Mouse (Mus musculus): ENCODE measurements at regions not wholly inside any gene's neighbourhood (a gene's known extent, or its start where the extent isn't known, plus 50 kb on each side); places are given as distances from the start of the nearest gene placed in this dataset.

GRCm38 (mm10) chr9:87784872-87785271 is 53.8 kb upstream of the Tbx18 start:
- no peak for DNase-seq (ENCODE audit: low spot score in 2 of 2)

DNA sequence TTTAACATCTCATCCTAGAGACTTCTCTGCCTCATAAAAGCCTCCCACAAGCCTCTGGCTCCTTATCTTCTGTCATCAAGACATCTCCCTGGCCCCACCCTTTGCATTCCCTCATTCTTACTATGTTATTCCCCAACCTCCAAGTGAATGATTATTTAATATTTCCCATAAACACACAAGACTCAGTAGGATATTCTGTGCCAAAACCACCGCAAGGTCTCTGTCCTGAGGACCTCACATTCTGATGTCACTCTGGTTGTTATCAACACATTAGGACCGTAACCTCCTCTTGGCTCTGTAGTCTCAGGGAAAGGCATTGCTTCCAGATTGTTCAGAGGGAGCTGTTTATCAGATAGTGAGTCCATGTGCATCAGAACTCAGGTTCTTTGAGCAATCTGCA is 80.7 kb upstream of the Tbx18 start:
- DNase-seq (ENCODE audit: low spot score in 2 of 2), result no peak

DNA sequence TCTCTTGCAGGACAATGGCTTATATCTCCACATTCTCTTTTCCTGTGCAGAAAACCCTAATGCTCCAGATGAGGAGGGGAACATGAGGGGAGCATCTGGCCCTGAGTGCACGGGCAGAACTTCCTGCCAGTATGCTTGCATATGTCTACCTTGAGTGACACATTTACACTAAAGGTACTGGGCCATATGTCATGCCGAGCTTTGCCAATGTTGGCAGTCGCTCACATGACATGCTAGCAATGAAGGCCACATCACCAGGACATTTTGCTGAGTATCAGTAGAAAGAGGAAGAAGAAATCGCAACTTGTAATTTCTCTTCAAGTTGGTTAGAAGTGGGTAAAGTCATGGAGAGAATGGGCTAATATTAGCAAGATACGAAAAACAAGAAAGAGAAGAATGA is 91.2 kb upstream of the Tbx18 start:
- DNase-seq (ENCODE audit: low spot score in 2 of 2), result no peak

DNA sequence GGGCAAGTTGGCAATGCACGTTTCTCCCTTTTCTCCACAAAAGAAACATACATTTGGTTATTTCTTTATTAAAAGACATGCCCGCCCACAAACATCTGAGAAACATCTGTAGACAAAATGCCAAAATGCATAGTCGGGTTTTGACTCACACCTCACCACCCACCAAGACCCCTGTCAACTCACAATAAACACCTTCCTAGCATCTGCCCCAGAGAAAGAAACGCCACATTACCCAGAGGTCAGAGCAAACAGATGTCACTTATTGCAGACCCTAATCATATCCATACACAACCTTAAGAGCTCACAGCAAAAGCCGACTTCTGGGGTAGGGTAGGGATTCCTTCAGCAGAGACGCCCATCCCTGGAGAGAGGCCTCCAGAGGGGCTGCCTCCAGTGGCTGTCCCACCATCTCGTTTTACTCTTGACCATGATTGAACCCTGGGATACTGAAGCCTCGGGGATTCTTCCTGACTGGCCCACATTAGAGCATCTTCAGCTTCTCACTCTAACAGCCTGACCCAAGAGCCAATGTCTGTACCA is 93.7 kb upstream of the Tbx18 start:
- no peak for DNase-seq (ENCODE audit: low spot score in 2 of 2)

DNA sequence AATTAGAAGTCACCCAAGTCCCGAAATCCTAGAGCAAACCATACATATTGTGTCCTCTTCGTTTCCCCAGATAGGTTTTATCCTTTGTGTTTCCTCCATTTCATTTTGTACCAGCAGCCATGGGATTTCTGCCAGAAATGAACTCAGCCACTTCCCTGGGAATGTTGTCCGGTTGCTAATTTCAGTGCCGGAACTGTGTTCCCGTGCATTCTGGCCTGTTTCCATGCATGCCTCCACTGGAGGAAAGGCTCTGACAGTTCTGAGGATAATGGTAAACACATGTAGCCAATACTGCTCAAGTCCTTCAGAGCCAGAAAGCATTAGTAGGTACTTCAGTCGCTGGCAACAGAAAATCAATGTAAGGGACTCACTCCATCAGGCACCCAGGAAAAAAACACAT is 112.8 kb upstream of the Tbx18 start:
- DNase-seq (ENCODE audit: low spot score in 2 of 2), result no peak

GRCm38 (mm10) chr9:87844453-87844852 is 113.4 kb upstream of the Tbx18 start:
- DNase-seq (ENCODE audit: low spot score in 2 of 2), result no peak

GRCm38 (mm10) chr9:87848882-87849281 is 117.8 kb upstream of the Tbx18 start:
- no peak for DNase-seq (ENCODE audit: low spot score in 2 of 2)

DNA sequence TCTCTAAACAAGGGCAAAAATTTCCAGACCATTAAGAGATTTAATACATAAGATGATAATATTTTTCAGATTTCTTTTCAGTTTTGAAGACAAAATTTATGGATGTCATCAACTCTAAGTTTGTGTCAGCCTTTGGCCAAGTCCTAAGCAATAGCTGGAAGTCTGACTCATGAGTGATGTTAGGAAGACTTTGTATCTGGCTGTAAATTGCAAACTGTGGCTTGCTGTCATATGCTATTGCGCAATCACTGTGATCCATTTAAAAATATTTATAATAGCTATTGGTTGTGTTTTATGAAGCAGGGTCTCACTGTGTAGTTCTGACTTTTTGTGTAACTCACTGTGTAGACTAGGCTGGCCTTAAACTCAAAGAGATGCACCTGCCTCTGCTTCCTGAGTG is 119.1 kb upstream of the Tbx18 start:
- DNase-seq (ENCODE audit: low spot score in 2 of 2), result no peak

GRCm38 (mm10) chr9:87861588-87861987 is 130.5 kb upstream of the Tbx18 start:
- no peak for DNase-seq (ENCODE audit: low spot score in 2 of 2)

GRCm38 (mm10) chr9:87865236-87865635 is 134.2 kb upstream of the Tbx18 start:
- DNase-seq (ENCODE audit: low spot score in 2 of 2), result no peak

- DNase-seq (ENCODE audit: low spot score in 2 of 2), result no peak
Observed at GRCm38 (mm10) chr9:87872384-87872905, 141.4 kb upstream of the Tbx18 start.

DNA sequence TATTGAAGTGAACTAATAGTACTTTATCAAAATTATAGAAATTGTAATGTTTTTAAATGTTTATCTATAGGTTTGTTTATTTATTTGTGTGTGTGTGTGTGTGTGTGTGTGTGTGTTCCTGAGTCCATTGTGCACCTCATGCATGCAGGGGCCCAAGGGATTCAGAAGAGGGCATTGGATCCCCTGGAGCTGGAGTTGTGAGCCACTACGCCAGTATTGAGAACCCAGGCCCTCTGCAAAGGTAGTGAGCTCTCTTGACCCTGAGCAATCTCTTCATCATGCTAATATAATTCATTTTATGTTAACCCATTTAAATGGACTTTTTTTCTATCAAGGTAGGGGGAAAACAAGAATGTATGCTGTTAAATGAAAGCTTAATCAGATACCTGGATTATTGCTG is 151.5 kb upstream of the Tbx18 start:
- DNase-seq (ENCODE audit: low spot score in 2 of 2), result no peak

DNA sequence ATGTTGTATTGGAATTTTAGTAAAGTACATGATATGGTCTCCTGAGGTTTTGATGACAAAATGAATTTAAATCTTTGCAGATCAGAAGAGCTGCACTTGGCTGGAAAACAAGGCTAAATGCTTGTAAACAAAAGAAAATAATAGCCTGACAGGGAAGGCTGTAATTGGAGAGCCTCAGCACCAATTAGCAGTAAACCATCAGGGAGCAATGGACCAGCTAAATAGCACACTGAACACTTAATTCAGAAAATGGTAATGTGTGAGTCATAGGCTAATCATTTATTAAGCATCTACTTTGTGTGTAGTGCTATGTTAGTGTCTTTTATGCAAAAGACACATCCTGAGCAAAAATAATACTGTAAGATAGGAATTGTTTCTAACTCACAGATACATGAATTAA is 152.0 kb upstream of the Tbx18 start:
- DNase-seq (ENCODE audit: low spot score in 2 of 2), result no peak

- DNase-seq (ENCODE audit: low spot score in 2 of 2), result no peak
Observed at GRCm38 (mm10) chr9:87894051-87894450, 163.0 kb upstream of the Tbx18 start.

DNA sequence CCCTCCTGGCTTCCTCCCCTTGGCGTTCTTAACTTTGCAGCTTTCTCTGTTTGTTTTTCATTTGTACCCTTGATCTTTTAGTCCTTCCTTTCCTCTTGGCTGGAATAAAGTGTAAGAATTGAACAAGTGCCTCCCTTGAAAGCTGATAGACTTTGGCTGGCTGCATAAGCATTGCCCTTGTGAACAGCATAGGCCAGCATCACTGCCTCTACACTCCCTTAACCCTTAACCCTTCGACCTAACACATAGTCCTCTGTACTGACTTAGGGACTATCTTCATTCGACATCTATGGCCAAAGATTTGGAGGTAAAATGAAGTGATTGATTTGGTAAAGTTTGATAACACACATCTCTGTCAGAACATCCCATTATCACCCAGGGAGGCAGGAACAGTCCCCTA is 163.5 kb upstream of the Tbx18 start:
- DNase-seq (ENCODE audit: low spot score in 2 of 2), result no peak

GRCm38 (mm10) chr9:87895526-87895925 is 164.5 kb upstream of the Tbx18 start:
- DNase-seq (ENCODE audit: low spot score in 2 of 2), result no peak

DNA sequence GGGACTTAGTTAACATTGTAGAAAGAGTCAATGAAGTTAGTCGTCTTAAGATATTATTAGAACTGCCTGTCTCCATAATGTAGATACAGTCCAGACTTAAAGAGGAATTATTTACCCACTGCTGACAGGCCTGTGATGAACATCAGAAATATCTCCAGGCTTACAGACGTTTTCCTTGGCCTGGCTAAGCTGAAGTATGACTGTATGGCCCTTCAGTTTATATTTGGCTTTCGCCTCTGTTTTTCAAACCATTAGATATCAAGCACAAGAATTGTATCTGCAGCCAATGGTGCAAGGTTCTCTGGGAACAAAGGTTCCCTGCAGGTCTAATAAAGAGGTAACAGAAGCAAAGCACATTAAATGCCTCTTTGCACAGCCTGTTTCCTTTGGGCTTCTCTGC is 166.3 kb upstream of the Tbx18 start:
- no peak for DNase-seq (ENCODE audit: low spot score in 2 of 2)

GRCm38 (mm10) chr9:87899368-87899767 is 168.3 kb upstream of the Tbx18 start:
- no peak for DNase-seq (ENCODE audit: low spot score in 2 of 2)

- no peak for DNase-seq (ENCODE audit: low spot score in 2 of 2)
Observed at GRCm38 (mm10) chr9:87899800-87900199, 168.7 kb upstream of the Tbx18 start.

- no peak for DNase-seq (ENCODE audit: low spot score in 2 of 2)
Observed at GRCm38 (mm10) chr9:87921291-87921690, 190.2 kb upstream of the Tbx18 start.

GRCm38 (mm10) chr9:87925151-87925550 is 194.1 kb upstream of the Tbx18 start:
- DNase-seq (ENCODE audit: low spot score in 2 of 2), result no peak

DNA sequence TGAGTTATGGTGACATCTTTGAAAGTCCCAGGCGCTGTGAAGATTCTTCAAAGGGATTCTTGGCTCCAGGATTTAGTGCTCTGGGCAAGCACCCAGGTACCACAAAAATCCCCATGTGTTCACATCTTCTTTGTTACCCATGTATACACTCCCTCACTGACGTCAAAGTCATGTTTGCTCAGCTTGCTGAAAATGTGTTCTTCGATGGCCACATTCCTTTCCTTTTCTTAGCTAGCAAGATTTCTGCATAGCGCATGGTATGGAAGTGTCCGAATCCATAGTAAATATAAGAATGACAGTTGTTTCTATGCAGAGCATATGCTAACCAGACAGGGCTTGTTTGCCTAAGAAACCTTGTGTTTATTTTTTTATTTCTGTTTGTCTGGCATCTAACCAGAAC is 202.2 kb upstream of the Tbx18 start:
- no peak for DNase-seq (ENCODE audit: low spot score in 2 of 2)

DNA sequence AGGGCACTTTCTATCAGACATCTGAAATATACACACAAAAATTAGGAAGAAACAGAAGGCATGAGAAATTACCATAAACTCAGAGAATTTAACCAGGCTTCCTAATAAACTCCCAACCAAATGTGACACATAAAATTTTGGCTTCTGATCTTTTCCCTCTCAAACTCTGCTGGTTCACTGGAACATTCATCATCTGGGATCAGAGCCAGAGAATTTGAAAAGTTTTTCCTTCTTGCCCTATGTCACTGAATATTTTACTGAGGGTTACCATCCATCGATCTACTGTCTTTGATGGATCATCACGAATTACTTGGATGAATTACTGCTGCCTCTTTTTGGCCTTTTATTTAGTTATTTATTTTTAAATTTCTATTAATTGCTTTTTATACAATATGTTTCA is 221.4 kb upstream of the Tbx18 start:
- no peak for DNase-seq (ENCODE audit: low spot score in 2 of 2)

GRCm38 (mm10) chr9:87954941-87955340 is 223.9 kb upstream of the Tbx18 start:
- no peak for DNase-seq (ENCODE audit: low spot score in 2 of 2)

Measured in thymus, postnatal 10 days (tissue).